Mouse (Mus musculus): Measurements from ENCODE around the gene Cluap1.

Gene Cluap1

DNA sequence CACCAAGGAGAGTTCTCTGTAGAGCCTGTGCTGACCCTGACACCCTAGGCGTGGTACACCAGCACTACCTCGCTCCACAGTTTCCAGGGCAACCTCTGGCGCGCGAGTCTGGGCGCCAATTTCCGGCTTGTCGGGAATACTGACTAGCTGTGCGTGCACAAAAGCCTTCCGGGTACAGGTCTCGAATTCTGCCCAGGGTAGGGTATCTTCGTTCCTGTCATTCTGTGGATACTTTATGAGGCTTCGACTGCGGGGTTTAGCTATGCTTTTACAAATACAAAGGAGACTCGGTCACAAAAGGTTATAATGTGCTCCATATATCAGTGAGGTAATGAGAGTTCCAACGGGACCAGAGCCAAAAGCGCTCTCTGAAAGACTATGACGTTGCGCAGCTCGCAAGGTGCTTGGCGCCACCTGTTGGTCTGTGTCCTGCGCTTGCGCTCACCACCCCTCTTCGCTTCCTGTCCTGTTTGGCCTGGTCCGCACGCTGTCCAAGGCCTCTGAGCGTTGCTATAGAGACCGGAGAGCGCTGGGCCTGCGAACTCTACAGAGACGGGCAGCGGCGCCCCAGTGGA, at the start of gene Cluap1, which contains the start of gene 1700037C18Rik:
Gene Cluap1, plus strand, starts transcription at position 265 of the 575 bp plus-strand sequence.
Gene 1700037C18Rik, minus strand, starts transcription at position 153 of the 575 bp plus-strand sequence.
- peak; percentile 94 for DNase-seq (ENCODE audit: low spot score)

DNA sequence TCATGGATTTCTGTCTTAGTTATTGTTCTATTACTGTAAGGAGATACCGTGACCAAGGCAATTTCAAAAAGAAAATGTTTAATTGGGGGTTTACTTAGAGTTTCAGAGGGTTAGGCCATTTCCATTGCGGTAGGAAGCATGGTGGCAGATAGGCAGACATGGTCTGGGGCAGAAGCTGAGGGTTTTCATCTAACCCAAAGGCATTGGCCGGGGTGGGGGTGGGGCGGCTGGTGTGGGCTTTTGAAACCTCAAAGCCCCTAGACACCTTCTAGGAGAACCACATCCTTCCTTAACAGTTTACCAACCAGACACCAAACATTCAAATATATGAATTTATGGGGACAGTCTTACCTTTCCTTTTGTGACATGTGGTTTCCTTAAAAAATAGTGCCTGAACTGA, 49.3 kb upstream of the Cluap1 start:
- no peak for DNase-seq (ENCODE audit: low spot score)

DNA sequence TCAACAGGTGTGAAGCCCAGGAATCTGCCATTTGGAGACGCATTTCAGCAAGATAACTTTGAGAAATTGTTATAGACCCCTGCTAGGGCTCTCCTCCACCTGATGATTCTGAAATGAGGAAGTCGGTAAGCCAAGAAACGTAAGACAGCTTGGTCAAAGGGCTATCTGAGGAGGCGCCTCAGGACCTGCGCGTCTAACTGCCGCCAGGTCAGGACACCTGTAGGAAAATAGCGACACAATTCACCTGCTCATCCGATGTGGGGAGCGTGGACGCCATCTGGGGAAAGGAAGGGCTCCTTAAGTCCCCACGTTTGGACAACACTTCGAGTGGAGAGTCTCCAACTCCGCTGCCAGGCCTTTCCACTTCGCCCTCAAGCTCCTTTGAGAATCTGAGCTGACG, 36.8 kb upstream of the Cluap1 start:
- no peak for DNase-seq (ENCODE audit: low spot score)

GRCm38 (mm10) chr16:3872216-3873047, 36.2 kb upstream of the Cluap1 start, which contains the start of gene Naa60:
Gene Naa60 (plus strand): TSS chr16:3872375.
- peak; percentile 94 for DNase-seq (ENCODE audit: low spot score)

GRCm38 (mm10) chr16:3876346-3876745, 32.3 kb upstream of the Cluap1 start:
- DNase-seq (ENCODE audit: low spot score) = no peak

DNA sequence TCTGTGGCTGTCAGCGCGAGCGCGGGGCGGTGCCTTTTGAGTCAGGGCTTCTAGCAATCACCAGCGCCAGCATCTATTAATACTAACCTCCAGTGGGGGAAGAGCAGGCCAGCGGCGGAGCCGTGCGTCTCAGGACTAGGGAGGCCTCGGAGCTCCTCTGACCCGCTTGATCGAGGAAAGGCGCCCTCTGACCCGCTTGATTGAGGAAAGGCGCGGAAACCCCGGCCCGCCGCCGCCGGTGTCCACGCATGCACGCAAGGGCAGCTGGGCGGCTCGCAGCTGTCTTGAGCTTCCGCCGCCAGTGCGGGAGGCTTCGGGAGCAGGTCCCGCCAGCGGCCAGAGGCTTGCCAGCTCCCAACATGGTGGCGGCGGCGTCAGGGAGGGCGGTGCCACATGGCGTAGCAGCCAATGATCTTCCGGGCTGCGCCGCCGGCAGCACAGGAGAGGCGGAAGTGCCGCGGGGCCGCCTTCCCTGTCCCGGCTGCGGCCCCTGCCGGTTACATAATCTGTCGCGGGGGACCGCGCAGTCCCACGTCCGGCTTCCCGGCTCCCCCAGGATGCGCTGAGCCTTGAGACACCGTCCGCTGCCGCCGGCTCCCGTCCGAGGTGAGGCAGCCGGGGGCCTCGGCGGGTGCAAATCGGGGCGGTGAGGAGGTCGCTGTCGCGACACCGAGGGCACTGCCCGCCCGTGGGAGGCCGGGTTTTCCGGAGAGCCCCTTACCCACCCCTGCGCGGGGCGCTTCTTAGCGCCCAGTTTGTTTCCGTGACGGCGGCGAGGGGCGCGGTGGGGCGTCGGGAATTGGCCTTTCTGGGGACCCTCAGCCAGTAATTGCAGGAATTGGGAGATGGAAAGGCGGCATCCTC, 24.2 kb upstream of the Cluap1 start, which contains the start of the genes Zfp597 and Gm20695:
Gene Zfp597, minus strand, starts transcription at position 361 of the 864 bp plus-strand sequence.
Gene Gm20695, plus strand, starts transcription at position 448 of the 864 bp plus-strand sequence.
- DNase-seq (ENCODE audit: low spot score) = peak; percentile 93

DNA sequence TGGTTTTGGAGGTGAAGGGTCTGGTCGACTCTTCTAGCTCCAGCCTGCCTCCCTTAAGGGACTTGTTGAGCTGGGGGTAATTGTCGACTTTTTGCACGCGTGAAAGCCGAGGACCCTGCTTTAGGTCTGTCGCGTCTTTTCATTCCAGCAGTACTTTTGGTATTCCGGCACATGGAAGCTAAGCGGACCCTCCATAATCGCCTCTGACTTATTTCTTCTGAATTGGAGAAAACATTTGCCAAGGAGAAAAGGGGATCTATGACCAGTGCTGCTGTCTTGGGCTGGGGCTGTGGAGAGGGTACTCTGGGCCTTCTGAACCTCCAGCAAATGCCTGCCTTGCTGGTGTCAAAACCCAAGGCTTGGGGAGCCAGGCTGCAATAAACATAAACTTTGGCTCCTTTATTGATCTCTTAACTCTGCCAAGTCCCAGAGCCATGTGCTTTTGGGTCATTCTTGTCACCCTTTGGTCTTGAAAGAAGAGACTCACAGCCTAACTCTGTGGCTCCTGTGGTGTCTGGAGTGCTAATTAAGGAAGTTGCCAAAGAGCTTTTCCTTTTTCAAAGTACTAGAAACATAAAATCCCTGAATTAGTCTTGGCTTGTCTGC, 23.4 kb upstream of the Cluap1 start:
- DNase-seq (ENCODE audit: low spot score) = no peak

GRCm38 (mm10) chr16:3891621-3892295, 16.8 kb upstream of the Cluap1 start:
- DNase-seq (ENCODE audit: low spot score) = no peak

DNA sequence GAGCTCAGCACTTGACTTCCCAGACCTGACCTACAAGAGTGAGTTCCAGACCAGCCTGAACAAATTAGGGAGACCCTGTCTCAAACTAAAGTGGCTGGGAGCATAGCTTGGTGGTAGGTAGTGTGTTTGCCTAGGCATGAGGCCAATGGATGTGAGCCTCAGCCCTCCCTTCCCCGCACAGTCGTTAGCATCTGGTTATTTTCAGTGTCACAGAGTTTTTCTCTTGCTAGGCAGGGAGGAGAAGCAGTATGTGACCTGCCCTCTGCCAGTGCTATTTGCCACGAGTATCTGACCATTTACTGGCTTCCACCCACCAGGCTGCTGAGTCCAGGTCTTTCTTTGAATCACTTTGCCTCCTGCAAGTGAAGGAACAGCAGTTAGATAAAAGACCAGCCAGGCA, 14.9 kb upstream of the Cluap1 start:
- DNase-seq (ENCODE audit: low spot score) = no peak

DNA sequence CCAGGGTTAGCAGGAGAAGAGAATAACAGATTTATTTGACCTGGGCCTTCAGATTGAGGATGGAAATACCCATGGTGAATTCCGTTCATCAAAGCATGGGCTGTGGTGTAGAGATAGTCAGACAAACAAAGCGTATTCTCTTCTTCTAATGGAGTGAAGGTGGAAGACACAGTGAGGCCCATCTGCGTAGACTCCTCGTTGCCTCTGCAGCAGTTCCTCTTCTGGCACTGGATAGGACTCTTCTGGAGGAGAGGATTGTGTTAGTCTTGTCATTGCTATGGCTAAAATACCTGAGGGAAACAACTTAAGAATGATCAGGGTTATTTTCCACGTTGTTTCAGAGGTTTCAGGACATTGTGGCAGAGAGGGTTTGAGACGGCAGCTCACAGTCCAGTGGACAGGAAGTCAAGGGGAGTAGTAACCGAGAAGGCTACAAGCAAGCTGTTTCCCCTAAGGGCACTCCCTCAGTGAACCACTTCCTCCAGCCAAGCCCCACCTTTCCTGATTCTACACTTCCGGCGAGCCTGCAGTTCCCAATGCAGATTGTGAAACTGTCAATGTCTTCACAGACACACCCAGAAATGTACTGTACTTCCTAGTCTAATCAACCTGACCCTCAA, 13.3 kb upstream of the Cluap1 start:
- no peak for DNase-seq (ENCODE audit: low spot score)

- DNase-seq (ENCODE audit: low spot score) = no peak
Measured at GRCm38 (mm10) chr16:3896046-3896445, 12.6 kb upstream of the Cluap1 start.

DNA sequence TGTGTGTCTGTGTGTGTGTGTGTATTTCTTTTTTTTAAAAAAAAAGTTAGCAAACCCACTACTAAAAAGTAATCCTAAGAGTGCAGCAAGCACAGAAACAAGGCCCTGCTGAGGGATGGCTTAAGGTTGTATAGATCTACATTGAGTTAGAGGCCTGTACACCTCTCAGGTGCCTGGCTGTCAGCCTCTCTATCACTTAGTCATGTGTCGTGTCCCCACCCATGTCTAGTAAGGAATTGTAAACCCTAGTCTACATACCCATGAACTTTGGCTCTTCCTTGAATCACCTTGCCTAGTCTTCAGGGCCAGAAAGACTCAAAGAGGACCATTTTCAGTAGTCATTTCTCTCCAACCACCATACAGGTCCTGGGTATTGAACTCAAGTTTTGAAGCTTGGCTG, 12.0 kb upstream of the Cluap1 start:
- no peak for DNase-seq (ENCODE audit: low spot score)

- no peak for DNase-seq (ENCODE audit: low spot score)
Measured at GRCm38 (mm10) chr16:3907471-3907870, 1.1 kb upstream of the Cluap1 start.

DNA sequence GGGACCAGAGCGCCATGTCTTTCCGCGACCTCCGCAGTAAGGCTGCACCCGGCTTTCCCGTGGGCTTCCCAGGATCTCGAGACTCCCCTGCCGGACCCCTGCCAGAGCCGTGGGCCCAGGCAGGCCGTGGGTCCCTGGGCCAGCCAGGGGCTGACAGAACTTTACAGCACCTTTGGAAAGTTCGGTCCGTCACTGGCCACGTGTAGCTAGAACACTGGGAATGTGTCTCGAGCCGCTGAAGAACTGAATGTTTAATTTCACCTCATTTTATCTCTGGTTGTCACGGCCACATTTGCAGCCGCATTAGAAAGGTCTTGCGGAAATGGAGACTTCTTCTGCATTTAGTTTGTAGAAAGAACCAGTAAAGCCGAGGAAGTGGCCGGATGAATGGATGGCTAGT, 517 bp downstream of the Cluap1 start:
- DNase-seq (ENCODE audit: low spot score) = no peak

- no peak for DNase-seq (ENCODE audit: low spot score)
Measured at GRCm38 (mm10) chr16:3920756-3921155, 12.2 kb downstream of the Cluap1 start.

- no peak for DNase-seq (ENCODE audit: low spot score)
Measured at GRCm38 (mm10) chr16:3923515-3923914, 14.9 kb downstream of the Cluap1 start.

GRCm38 (mm10) chr16:3923966-3924365, 15.4 kb downstream of the Cluap1 start:
- no peak for DNase-seq (ENCODE audit: low spot score)

DNA sequence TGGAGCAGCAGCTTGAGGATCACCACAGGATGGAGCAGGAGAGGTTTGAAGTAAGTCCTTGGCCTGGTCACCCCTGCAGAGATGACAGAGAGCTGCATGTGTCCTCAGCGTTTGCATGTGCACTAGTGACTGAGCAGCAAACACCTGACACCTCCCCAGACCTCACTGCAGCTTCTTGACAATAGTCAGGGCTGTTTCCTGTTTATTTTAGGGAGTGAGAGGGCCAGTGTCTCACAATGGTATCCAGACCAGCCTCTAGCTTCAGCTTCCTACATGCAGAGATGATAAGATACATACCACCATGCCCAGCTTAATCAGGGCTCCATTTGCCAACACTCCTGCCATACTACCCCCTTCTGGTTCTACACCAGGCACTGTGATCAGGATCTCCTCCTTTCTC, 20.0 kb downstream of the Cluap1 start:
- DNase-seq (ENCODE audit: low spot score) = no peak

DNA sequence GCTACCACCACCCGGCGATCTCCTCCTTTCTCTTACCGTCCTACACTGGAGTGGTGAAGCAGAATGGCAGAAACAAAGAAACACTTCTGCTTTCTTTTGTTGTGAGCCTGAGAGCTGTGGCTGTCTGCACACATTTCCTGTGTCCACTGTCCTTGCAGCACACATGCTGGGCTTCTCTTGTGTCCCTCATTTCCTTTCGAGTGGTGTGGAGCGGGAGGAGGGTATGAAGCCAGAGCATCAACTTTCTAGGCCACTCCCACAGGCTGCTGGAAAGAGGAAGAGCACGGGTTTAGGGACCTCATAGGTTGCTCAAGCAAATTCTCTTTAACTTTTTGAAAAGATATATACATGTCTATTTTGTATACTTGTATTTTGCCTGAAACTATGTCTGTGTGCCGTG, 20.6 kb downstream of the Cluap1 start:
- DNase-seq (ENCODE audit: low spot score) = no peak

GRCm38 (mm10) chr16:3933536-3933935, 24.9 kb downstream of the Cluap1 start:
- DNase-seq (ENCODE audit: low spot score) = no peak

DNA sequence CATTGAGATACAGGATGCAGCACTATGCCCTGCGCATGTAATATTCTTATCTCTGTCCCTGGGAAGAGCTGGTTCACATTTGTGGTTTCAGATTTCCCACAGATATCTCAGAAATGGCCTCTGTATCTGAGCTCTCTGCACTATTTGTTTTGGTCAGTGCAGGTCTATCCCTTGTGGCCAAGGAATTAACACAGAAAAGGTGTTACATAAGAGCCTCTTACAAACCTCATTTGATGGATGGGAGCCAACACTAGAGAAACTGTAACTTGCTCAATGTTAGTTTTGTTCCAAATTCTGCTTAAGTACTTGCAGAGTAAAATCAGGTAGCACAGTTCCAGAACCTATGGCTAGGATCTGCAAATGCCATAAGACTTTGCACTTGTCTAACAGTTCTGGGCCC, 25.5 kb downstream of the Cluap1 start:
- DNase-seq (ENCODE audit: low spot score) = no peak
